Mouse (Mus musculus) right cerebral cortex, adult 2 months (tissue): Measurements from ENCODE around the gene Tpd52l2.

Experiments
- DNase-seq, 2 experiments: peaks; one replicate each; pipeline ENCODE4 v3.0.0; 2021 to 2022; ENCODE audit warnings: low spot score in 2 of 2

Gene Tpd52l2

GRCm38 (mm10) chr2:181496831-181497547 lies at the start of gene Tpd52l2:
Tpd52l2 (plus strand) TSS chr2:181497142.
- peak; percentile 92 for DNase-seq

- DNase-seq: no peak
These were observed 44.8 kb upstream of the Tpd52l2 start for GRCm38 (mm10) chr2:181452181-181452580.

GRCm38 (mm10) chr2:181453274-181453673 lies 43.7 kb upstream of the Tpd52l2 start:
- no peak for DNase-seq

- no peak for DNase-seq
These were observed 41.0 kb upstream of the Tpd52l2 start for GRCm38 (mm10) chr2:181455899-181456298.

GRCm38 (mm10) chr2:181457831-181458230 lies 39.1 kb upstream of the Tpd52l2 start:
- DNase-seq: peak in 1 of 2 experiments; percentile 56

GRCm38 (mm10) chr2:181458411-181459152 lies 38.4 kb upstream of the Tpd52l2 start:
- peak; percentile 14 to 23 for DNase-seq

GRCm38 (mm10) chr2:181459153-181459672 lies 37.7 kb upstream of the Tpd52l2 start, which contains the start of gene Zbtb46:
Zbtb46 (minus strand) TSS chr2:181459426.
- peak; percentile 55 to 59 for DNase-seq

GRCm38 (mm10) chr2:181459673-181460621 lies 37.0 kb upstream of the Tpd52l2 start:
- peak; percentile 30 to 35 for DNase-seq

- DNase-seq: no peak
These were observed 35.3 kb upstream of the Tpd52l2 start for GRCm38 (mm10) chr2:181461536-181462100.

- no peak for DNase-seq
These were observed 34.3 kb upstream of the Tpd52l2 start for GRCm38 (mm10) chr2:181462604-181463003.

- peak; percentile 50 to 53 for DNase-seq
These were observed 33.8 kb upstream of the Tpd52l2 start for GRCm38 (mm10) chr2:181463008-181463738.

- DNase-seq: no peak
These were observed 31.5 kb upstream of the Tpd52l2 start for GRCm38 (mm10) chr2:181465423-181465822.

GRCm38 (mm10) chr2:181470285-181470684 lies 26.7 kb upstream of the Tpd52l2 start:
- DNase-seq: no peak

- DNase-seq: no peak
These were observed 25.7 kb upstream of the Tpd52l2 start for GRCm38 (mm10) chr2:181471246-181471645.

- DNase-seq: peak in 1 of 2 experiments; percentile 26
These were observed 24.6 kb upstream of the Tpd52l2 start for GRCm38 (mm10) chr2:181472256-181472827.

- no peak for DNase-seq
These were observed 13.8 kb upstream of the Tpd52l2 start for GRCm38 (mm10) chr2:181483120-181483519.

GRCm38 (mm10) chr2:181483562-181484318 lies 13.2 kb upstream of the Tpd52l2 start:
- DNase-seq: no peak

GRCm38 (mm10) chr2:181484456-181485233 lies 12.3 kb upstream of the Tpd52l2 start:
- no peak for DNase-seq

- DNase-seq: no peak
These were observed 11.2 kb upstream of the Tpd52l2 start for GRCm38 (mm10) chr2:181485741-181486140.
